10 mouse cellular contexts compared by ENCODE assay signal in genomic region chr11:88576233-88576998, GRCm38 (mm10).
DNase-seq lines count a peak whose midpoint lies in the region; ATAC-seq and TF ChIP-seq lines count a peak whose summit lies in the region.
"Had no signal": no experiment of that assay in that cellular context is flagged by ENCODE, and none has a peak within 500 bp of the region (broad histone marks: within the 10 kb centered on the region; RNA-seq: fewer than 3 reads in every experiment).

No protein-coding gene starts in this region.

- peak overlapping the region; percentile 48 to 50; a peak in 2 of 4 replicates for H3K27ac ChIP-seq in heart, embryonic 14.5 days (replicated peaks in 1 of 2; ENCODE audit: control insufficient read depth in 1 of 2, insufficient read depth in 1 of 2, low read depth in 2 of 2, low read length in 2 of 2)
- 0 out of 2 replicates have a peak overlapping the region, but pooled peaks have one; percentile 26 for H3K27ac ChIP-seq in stomach, embryonic 15.5 days
- no peak overlapping the region for H3K27ac ChIP-seq in stomach, postnatal 0 days (replicated peaks)
- H3K27ac ChIP-seq in intestine, embryonic 16.5 days (ENCODE audit: low read length) = no peak overlapping the region
- H3K27ac ChIP-seq: liver, embryonic 13.5 days had no signal

- no peak for DNase-seq in heart, postnatal 10 days
- DNase-seq in stomach, postnatal 0 days (ENCODE audit: low spot score) = no peak
- peak; percentile 60 for DNase-seq in thymus, postnatal 4 days
- no peak for DNase-seq in embryo, embryonic 11 days
- DNase-seq: liver, embryonic 13.5 days had no signal

- no peak for TF ChIP-seq CTCF in stomach, postnatal 0 days (IDR thresholded peaks at IDR 0.05; ENCODE audit: low read depth)

- no peak for TF ChIP-seq EP300 in stomach, postnatal 0 days (optimal IDR thresholded peaks at IDR 0.05)

- 42% methylated on average over 7 of the region's 7 CpGs for WGBS in heart, embryonic 14.5 days
- WGBS in stomach, embryonic 15.5 days = 70% methylated on average over 7 of the region's 7 CpGs
- 76% methylated on average over 7 of the region's 7 CpGs for WGBS in stomach, postnatal 0 days
- WGBS in intestine, embryonic 16.5 days = 70% methylated on average over 7 of the region's 7 CpGs

- H3K36me3 ChIP-seq in heart, embryonic 14.5 days (ENCODE audit: control insufficient read depth, insufficient read depth, low read length) = no peaks in the 10 kb centered on the region
- H3K36me3 ChIP-seq in stomach, embryonic 15.5 days = no peaks in the 10 kb centered on the region
- H3K36me3 ChIP-seq in stomach, postnatal 0 days (ENCODE audit: control insufficient read depth, insufficient read depth, low read length) = no peaks in the 10 kb centered on the region; the same call in 1 of the 2 replicates
- H3K36me3 ChIP-seq in intestine, embryonic 16.5 days (ENCODE audit: control insufficient read depth, insufficient read depth, low read length) = no peaks in the 10 kb centered on the region
- H3K36me3 ChIP-seq: liver, embryonic 13.5 days had no signal

- H3K4me1 ChIP-seq in heart, embryonic 14.5 days (ENCODE audit: control insufficient read depth in 2 of 2, insufficient read depth in 2 of 2, low read length in 2 of 2) = peaks cover 36 to 67% of the 10 kb centered on the region in 2 experiments
- peaks cover 13% of the 10 kb centered on the region; the same call in 1 of the 2 replicates for H3K4me1 ChIP-seq in stomach, embryonic 15.5 days
- H3K4me1 ChIP-seq in stomach, postnatal 0 days (replicated peaks; ENCODE audit: control insufficient read depth, insufficient read depth) = no peaks in the 10 kb centered on the region
- H3K4me1 ChIP-seq in intestine, embryonic 16.5 days (ENCODE audit: control insufficient read depth, insufficient read depth, low read length) = peaks cover 14% of the 10 kb centered on the region

- no peak for ATAC-seq in heart, embryonic 14.5 days (ENCODE audit: insufficient number of reproducible peaks, insufficient read depth, low FRiP score, low read depth)
- no peak for ATAC-seq in stomach, embryonic 15.5 days (ENCODE audit: insufficient read depth, low FRiP score, low read depth)
- ATAC-seq in stomach, postnatal 0 days (ENCODE audit: low FRiP score, low TSS enrichment) = no peak
- ATAC-seq in inflammation-experienced regulatory T-cells, adult 6 months = peak; percentile 76
- ATAC-seq in intestine, embryonic 16.5 days = no peak

- no peaks in the 10 kb centered on the region for H3K9me3 ChIP-seq in heart, embryonic 14.5 days (ENCODE audit: control insufficient read depth, low read length)
- no peaks in the 10 kb centered on the region for H3K9me3 ChIP-seq in stomach, embryonic 15.5 days
- H3K9me3 ChIP-seq in stomach, postnatal 0 days (ENCODE audit: control insufficient read depth, low read length) = no peaks in the 10 kb centered on the region
- no peaks in the 10 kb centered on the region for H3K9me3 ChIP-seq in intestine, embryonic 16.5 days (ENCODE audit: control insufficient read depth, low read length)
- H3K9me3 ChIP-seq: G1E; liver, embryonic 13.5 days had no signal

- H3K4me3 ChIP-seq in heart, embryonic 14.5 days (ENCODE audit: control insufficient read depth in 1 of 2, insufficient read depth in 1 of 2, low read depth in 1 of 2, low read length in 2 of 2) = no peak overlapping the region
- no peak overlapping the region for H3K4me3 ChIP-seq in stomach, embryonic 15.5 days (replicated peaks)
- H3K4me3 ChIP-seq in stomach, postnatal 0 days (ENCODE audit: low read depth, low read length) = no peak overlapping the region
- no peak overlapping the region for H3K4me3 ChIP-seq in intestine, embryonic 16.5 days (ENCODE audit: low read length)
- H3K4me3 ChIP-seq: liver, embryonic 13.5 days had no signal

- H3K4me2 ChIP-seq in heart, embryonic 14.5 days (ENCODE audit: low read length) = no peak overlapping the region
- no peak overlapping the region for H3K4me2 ChIP-seq in stomach, embryonic 15.5 days
- no peak overlapping the region for H3K4me2 ChIP-seq in stomach, postnatal 0 days (replicated peaks; ENCODE audit: low read depth)
- H3K4me2 ChIP-seq in intestine, embryonic 16.5 days (ENCODE audit: low read depth, low read length) = no peak overlapping the region
- H3K4me2 ChIP-seq: liver, embryonic 13.5 days had no signal

- H3K27me3 ChIP-seq in heart, embryonic 14.5 days (ENCODE audit: control insufficient read depth, insufficient read depth, low read length) = no peaks in the 10 kb centered on the region
- no peaks in the 10 kb centered on the region for H3K27me3 ChIP-seq in stomach, embryonic 15.5 days (replicated peaks)
- no peaks in the 10 kb centered on the region for H3K27me3 ChIP-seq in stomach, postnatal 0 days (ENCODE audit: control insufficient read depth, insufficient read depth, low read length)
- H3K27me3 ChIP-seq in intestine, embryonic 16.5 days (replicated peaks; ENCODE audit: control insufficient read depth, insufficient read depth, low read length) = no peaks in the 10 kb centered on the region
- H3K27me3 ChIP-seq: liver, embryonic 13.5 days had no signal

- no peak overlapping the region for H3K9ac ChIP-seq in heart, embryonic 14.5 days (ENCODE audit: low read length)
- H3K9ac ChIP-seq in stomach, embryonic 15.5 days = no peak overlapping the region
- H3K9ac ChIP-seq in stomach, postnatal 0 days (ENCODE audit: low read length) = no peak overlapping the region
- H3K9ac ChIP-seq in intestine, embryonic 16.5 days (ENCODE audit: low read depth, low read length) = no peak overlapping the region
- H3K9ac ChIP-seq: liver, embryonic 13.5 days had no signal

- intact Hi-C loops in heart, postnatal 10 days (cut with DNase I) = no loop called here

Comparison
In these comparisons a context has a peak if more than half of its experiments do, and no peak if none do; other contexts are left out.
1. H3K27ac ChIP-seq: peak in heart, embryonic 14.5 days (2 of 2) and stomach, embryonic 15.5 days (single experiment); none in stomach, postnatal 0 days (single experiment) and intestine, embryonic 16.5 days (single experiment).